Mouse (Mus musculus): Measurements from ENCODE around the gene Tex48.

- TF ChIP-seq CHD2 (IDR thresholded peaks at IDR 0.05; ENCODE audit: low read depth, low read length) (no peak), HCFC1 (IDR thresholded peaks at IDR 0.05; ENCODE audit: borderline replicate concordance, insufficient read depth, low read length) (no peak), ZNF384 (IDR thresholded peaks at IDR 0.05; ENCODE audit: low read depth, low read length) (no peak), ZC3H11A (IDR thresholded peaks at IDR 0.05; ENCODE audit: borderline replicate concordance, low read depth, low read length) (no peak)
These were observed 36.0 kb downstream of the Tex48 start for GRCm38 (mm10) chr4:63586240-63586639.
